Mouse (Mus musculus) embryonic facial prominence, embryonic 12.5 days (tissue): Measurements from ENCODE around the gene Fam114a1. TPM values are rescaled to one million over a fixed set of nuclear protein-coding genes. Genes with fewer than 3 reads are reported as not detected.

Experiments
- ATAC-seq: fragments of 200-750 bp; cut with Nextera tagmentation; 2 replicates; pipeline ENCODE4 v1.8.0; 2017; ENCODE audit not compliant: insufficient number of reproducible peaks, insufficient read depth, low FRiP score, low TSS enrichment
- H3K27ac ChIP-seq: fragments of 300-500 bp; sonication (generic); 2 replicates; pipeline ENCODE4 v1.5.1; 2016; ENCODE audit warnings: mild to moderate bottlenecking
- H3K27me3 ChIP-seq: fragments of 300-500 bp; sonication (generic); 2 replicates; pipeline ENCODE4 v1.6.1; 2016; ENCODE audit warnings: mild to moderate bottlenecking, moderate library complexity
- H3K36me3 ChIP-seq: fragments of 300-500 bp; sonication (generic); 2 replicates; pipeline ENCODE4 v1.6.1; 2016; ENCODE audit warnings: mild to moderate bottlenecking
- H3K4me1 ChIP-seq: fragments of 300-500 bp; sonication (generic); 2 replicates; pipeline ENCODE4 v1.6.1; 2016
- H3K4me2 ChIP-seq: fragments of 300-500 bp; sonication (generic); replicated peaks from 2 replicates; pipeline ENCODE4 v1.6.1; 2016; ENCODE audit warnings: mild to moderate bottlenecking, moderate library complexity
- H3K4me3 ChIP-seq: fragments of 300-500 bp; sonication (generic); 2 replicates; pipeline ENCODE4 v1.5.1; 2016; ENCODE audit warnings: mild to moderate bottlenecking
- H3K9ac ChIP-seq: fragments of 300-500 bp; sonication (generic); 2 replicates; pipeline ENCODE4 v1.6.1; 2016; ENCODE audit warnings: mild to moderate bottlenecking, moderate library complexity
- H3K9me3 ChIP-seq: fragments of 300-500 bp; sonication (generic); 2 replicates; pipeline ENCODE4 v1.6.1; 2016; ENCODE audit warnings: mild to moderate bottlenecking, moderate library complexity
- WGBS: fragments of 180-500 bp; shearing (Covaris S2); methylation state at CpG from one replicate; pipeline ENCODE4 v1.1.7; 2016; 5-methylcytosine and 5-hydroxymethylcytosine counted together
- polyA plus RNA-seq: library from polyadenylated mRNA; unstranded; fragments of >200 nt; fragmentation: Nextera tagmentation; extraction: Ambion mirVana; gene quantifications from 2 replicates; pipeline ENCODE4 v1.2.1, GENCODE M21; 2016

The Fam114a1 gene
- polyA plus RNA-seq, 1 experiment from 2014 or later: 32.8 TPM

DNA sequence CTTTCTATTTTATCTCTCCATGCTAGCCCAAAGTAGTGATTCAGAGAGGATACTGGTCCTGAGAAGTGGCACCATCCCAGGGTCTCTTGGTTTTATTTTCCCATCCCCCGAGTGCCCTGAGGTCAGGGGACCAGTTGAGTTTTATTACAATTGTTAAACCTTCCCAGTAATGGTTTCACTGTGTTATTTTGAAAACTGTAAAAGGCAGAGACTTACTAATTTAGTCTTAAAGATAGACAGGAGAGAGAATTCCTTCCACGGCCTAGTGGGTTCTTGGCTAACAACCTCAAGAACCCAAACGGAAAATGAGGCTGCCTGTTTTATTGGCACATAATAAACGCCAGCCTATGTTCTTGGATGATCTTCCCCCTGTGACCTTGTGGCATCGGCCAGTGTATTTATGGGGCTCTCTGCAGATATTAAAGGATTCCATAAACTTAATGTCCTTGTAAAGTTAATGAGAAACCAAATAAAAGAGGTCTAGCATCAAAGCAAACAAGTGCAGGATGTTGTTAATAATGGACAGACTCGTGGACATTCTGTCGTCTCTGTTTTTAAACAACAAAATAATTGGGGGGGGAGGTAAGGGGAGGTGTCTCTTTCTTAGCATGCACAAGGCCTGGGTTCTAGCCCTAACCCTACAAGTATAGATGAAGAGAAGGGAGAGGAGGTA lies 42.2 kb downstream of the Fam114a1 start:
- Histone ChIP-seq H3K27me3 (no peaks in the 10 kb centered on the region), H3K4me3 (no peak overlapping the region), H3K4me2 (no peak overlapping the region), H3K4me1 (no peaks in the 10 kb centered on the region), H3K27ac (no peak overlapping the region), H3K9ac (no peak overlapping the region), H3K36me3 (peaks cover 17% of the 10 kb centered on the region), H3K9me3 (no peaks in the 10 kb centered on the region)
- WGBS: 78% methylated on average over 7 of the region's 7 CpGs
- ATAC-seq: no peak

DNA sequence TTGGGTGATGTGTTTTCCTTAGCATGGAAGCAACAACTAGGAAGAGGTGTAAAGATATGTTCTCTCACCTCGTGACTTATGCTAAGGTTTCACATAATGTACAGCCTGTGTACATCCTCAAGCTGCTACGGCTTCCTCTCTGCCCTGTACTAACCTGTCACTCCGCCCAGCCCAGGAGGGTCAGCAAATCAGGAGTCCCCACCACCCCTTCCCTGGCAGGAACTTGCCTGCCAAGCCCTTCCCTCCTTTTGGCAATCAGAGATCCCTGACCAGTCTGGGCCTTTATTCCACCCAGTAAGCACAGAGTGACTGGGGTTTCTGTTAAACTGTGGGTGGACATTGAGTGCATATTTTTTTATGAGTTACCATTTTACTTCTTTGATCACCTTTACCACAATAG lies 45.6 kb downstream of the Fam114a1 start:
- H3K36me3 ChIP-seq: peaks cover 4% of the 10 kb centered on the region
- WGBS: 91% methylated on average over 3 of the region's 3 CpGs

DNA sequence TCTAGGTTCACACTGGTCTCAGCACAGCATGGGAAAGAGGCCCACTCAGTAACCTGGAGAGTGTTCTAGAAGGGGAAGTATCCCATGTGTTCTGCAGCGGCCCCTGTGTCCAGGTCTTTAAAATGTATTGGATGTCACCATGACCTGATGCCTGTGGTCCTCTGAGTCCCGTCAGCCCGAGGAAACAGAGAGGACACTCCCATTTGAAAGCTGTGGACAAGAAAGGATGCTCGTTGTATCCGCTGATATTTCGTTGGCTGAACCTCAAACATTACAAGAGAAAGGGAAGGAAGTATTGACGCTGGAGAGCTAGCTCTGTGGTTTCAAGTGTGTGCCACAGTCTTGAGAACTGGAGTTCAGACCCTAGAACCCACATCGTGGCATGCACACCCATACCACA lies 49.2 kb downstream of the Fam114a1 start:
- H3K4me2 ChIP-seq: no peak overlapping the region
- peaks cover 8% of the 10 kb centered on the region for H3K36me3 ChIP-seq
- ATAC-seq: no peak
- WGBS: 80% methylated on average over 8 of the region's 8 CpGs
- H3K27ac ChIP-seq: no peak overlapping the region
- H3K27me3 ChIP-seq: no peaks in the 10 kb centered on the region
- H3K9me3 ChIP-seq: no peaks in the 10 kb centered on the region
- no peak overlapping the region for H3K4me3 ChIP-seq
- H3K4me1 ChIP-seq: no peaks in the 10 kb centered on the region
- no peak overlapping the region for H3K9ac ChIP-seq

More for the DNA sequence above, 45.6 kb downstream of the Fam114a1 start:
- Histone ChIP-seq H3K4me2 (no peak overlapping the region), H3K4me1 (no peaks in the 10 kb centered on the region), H3K27ac (no peak overlapping the region), H3K27me3 (no peaks in the 10 kb centered on the region), H3K9me3 (no peaks in the 10 kb centered on the region), H3K4me3 (no peak overlapping the region), H3K9ac (no peak overlapping the region)
- ATAC-seq: no peak

DNA sequence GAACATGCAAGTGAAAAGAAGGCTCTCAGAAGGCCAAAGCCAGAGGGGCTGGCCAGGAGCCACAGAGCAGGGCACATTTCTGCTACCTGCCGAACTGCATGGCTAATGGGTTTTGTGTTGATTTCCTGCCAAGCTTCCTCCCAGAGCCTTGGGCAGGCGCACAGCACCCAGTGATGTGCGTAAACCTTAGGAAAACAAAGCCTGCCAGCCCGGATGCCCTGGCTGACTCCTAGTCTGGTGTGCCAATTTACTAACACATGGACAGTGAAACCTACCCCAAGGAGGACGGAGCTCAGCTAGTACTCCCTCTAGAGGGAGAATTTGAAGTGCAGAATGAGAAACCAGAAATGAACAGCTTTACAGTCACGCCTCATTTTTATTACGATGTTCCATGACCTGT lies 50.0 kb downstream of the Fam114a1 start:
- WGBS: 62% methylated on average over 7 of the region's 7 CpGs
- Histone ChIP-seq H3K4me1 (no peaks in the 10 kb centered on the region), H3K9ac (no peak overlapping the region), H3K9me3 (no peaks in the 10 kb centered on the region), H3K4me3 (no peak overlapping the region), H3K36me3 (peaks cover 8% of the 10 kb centered on the region), H3K27ac (no peak overlapping the region), H3K4me2 (no peak overlapping the region), H3K27me3 (no peaks in the 10 kb centered on the region)
- ATAC-seq: no peak

DNA sequence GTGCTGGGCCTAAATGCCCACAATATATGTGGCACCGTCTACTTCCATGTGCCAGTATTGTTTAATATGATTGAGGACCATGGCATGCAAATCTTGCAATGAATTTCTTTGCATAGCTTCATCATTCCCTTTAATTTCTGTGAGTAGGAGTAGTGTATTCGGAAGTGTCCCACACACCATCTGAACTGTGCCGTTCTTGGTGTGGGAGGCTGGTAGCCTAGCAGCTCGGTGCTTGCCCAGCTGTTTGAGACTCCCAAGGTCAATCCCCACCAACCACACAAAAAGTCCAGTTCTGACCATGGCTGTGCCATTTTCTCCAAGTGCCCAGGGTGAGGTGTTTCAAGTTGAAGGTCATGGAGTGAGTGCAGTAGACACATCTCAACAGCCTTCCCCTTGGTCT lies 52.1 kb downstream of the Fam114a1 start:
- Histone ChIP-seq H3K9ac (no peak overlapping the region), H3K9me3 (no peaks in the 10 kb centered on the region), H3K4me3 (no peak overlapping the region), H3K4me1 (no peaks in the 10 kb centered on the region), H3K36me3 (peaks cover 8% of the 10 kb centered on the region), H3K27me3 (no peaks in the 10 kb centered on the region), H3K4me2 (no peak overlapping the region), H3K27ac (no peak overlapping the region)
- 91% methylated on average over 4 of the region's 4 CpGs for WGBS
- no peak for ATAC-seq

DNA sequence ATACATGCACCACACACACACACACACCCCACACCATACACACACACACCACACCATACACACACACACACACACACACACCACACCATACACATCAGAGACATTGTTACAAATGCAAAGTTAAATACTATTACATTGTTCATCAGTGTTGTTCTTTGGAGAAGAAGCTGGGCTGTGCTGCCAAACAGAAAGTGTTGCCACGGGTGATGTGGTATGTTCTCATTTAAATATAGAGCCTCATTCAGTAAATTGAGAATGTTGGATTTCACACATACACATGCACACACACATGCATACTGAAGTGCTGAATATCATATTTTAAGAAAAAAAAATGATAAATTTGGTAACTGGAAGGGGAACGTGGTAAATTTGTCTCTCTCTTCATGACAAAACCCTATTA lies 54.8 kb downstream of the Fam114a1 start:
- WGBS: 79% methylated on average over 2 of the region's 2 CpGs
- no peaks in the 10 kb centered on the region for H3K27me3 ChIP-seq
- no peak overlapping the region for H3K9ac ChIP-seq
- no peak overlapping the region for H3K4me3 ChIP-seq
- no peaks in the 10 kb centered on the region for H3K9me3 ChIP-seq
- H3K36me3 ChIP-seq: peaks cover 8% of the 10 kb centered on the region
- H3K27ac ChIP-seq: no peak overlapping the region
- peaks cover 4% of the 10 kb centered on the region; the same call in 1 of the 2 replicates for H3K4me1 ChIP-seq
- no peak for ATAC-seq
- no peak overlapping the region for H3K4me2 ChIP-seq

DNA sequence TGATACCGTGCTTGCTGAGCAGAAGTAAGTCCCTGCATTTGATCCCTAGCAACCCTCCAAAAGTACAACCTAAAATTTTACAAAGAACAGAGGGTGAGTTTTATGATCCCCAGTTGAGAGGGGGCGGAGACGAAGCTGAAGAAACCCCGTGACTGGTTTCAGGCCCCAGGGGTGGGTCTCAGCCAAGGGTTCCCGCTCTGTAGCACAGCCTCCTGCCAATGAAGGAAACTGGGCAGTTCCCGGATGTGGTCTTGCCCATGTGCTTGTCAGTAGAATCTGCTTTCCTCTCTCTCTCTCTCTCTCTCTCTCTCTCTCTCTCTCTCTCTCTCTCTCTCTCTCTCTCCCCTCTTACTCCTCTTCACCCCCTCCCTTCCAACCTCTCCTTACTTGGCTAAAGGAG lies 56.0 kb downstream of the Fam114a1 start:
- Histone ChIP-seq H3K36me3 (peaks cover 8% of the 10 kb centered on the region), H3K4me3 (no peak overlapping the region), H3K9me3 (no peaks in the 10 kb centered on the region), H3K9ac (no peak overlapping the region), H3K27ac (no peak overlapping the region), H3K4me2 (no peak overlapping the region), H3K27me3 (no peaks in the 10 kb centered on the region), H3K4me1 (peaks cover 4% of the 10 kb centered on the region; the same call in 1 of the 2 replicates)
- WGBS: 51% methylated on average over 6 of the region's 6 CpGs
- no peak for ATAC-seq

DNA sequence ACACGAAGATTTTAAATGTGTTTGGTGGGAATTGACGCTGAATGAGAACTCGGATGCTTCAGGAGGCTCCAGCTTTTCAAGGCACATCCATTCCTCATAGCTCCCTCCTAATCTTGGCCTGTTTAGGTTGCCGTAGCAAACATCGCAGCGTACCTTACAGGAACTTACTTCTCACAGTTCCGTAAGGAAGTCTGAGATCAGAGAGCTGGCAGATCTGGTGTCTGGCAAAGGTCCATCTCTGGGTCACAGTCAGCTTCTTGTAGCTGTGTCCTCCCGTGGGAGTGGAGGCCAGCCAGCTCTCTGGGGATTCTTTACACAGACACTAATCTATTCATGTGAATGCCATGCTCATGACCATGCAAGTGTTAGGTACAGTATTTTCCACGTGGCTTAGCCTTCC lies 56.9 kb downstream of the Fam114a1 start:
- Histone ChIP-seq H3K4me3 (no peak overlapping the region), H3K4me1 (peaks cover 4% of the 10 kb centered on the region; the same call in 1 of the 2 replicates), H3K9me3 (no peaks in the 10 kb centered on the region), H3K9ac (no peak overlapping the region), H3K4me2 (no peak overlapping the region), H3K27ac (no peak overlapping the region), H3K27me3 (no peaks in the 10 kb centered on the region), H3K36me3 (peaks cover 8% of the 10 kb centered on the region; the same call in 1 of the 2 replicates)
- 82% methylated on average over 9 of the region's 9 CpGs for WGBS
- no peak for ATAC-seq

DNA sequence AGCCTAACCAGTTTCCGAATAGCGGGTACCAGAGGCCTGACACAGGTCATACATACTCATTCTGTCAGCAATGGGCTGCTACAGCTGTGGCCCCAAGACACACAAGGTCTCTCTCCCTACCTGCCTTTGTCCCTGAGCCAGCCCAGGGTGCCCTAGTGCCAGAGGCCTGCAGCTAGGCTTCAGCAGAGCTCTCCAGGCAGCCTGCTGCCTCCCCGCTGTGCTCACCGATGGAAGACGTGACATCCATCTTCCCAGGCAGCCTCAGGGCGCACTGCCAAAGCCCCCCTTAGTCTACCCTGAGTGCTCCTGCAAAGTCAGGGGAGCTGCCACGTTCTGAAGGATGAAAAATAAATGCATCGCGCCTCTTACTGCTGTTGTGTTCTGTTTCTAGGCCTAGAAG lies 58.1 kb downstream of the Fam114a1 start:
- no peak for ATAC-seq
- H3K4me3 ChIP-seq: no peak overlapping the region
- no peak overlapping the region; the same call in 1 of the 2 replicates for H3K9ac ChIP-seq
- 43% methylated on average over 9 of the region's 9 CpGs for WGBS
- H3K27ac ChIP-seq: no peak overlapping the region
- H3K4me1 ChIP-seq: peaks cover 4% of the 10 kb centered on the region; the same call in 1 of the 2 replicates
- H3K9me3 ChIP-seq: no peaks in the 10 kb centered on the region
- H3K4me2 ChIP-seq: no peak overlapping the region
- H3K27me3 ChIP-seq: no peaks in the 10 kb centered on the region
- peaks cover 6% of the 10 kb centered on the region; the same call in 1 of the 2 replicates for H3K36me3 ChIP-seq

DNA sequence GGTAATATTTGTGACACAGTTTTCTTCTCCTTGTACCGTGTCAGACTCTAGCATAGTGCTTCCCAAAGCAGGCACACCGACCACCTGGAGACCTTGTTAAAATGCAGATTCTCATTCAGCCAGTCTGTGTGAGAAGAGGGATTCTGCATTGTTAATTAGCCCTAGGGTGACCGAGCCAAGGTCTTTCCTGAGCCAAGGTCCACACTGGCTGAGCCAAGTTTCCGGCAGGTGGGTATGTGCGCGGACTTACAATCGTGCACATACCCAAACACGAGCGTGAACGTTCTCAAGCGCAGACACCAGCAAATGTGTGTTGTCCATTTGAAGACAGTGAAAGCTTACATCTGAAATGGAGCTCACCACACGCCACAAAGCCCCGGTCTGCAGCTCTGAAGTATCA lies 66.7 kb downstream of the Fam114a1 start:
- H3K4me3 ChIP-seq: no peak overlapping the region
- H3K27me3 ChIP-seq: no peaks in the 10 kb centered on the region
- no peak overlapping the region for H3K4me2 ChIP-seq
- peaks cover 12% of the 10 kb centered on the region for H3K36me3 ChIP-seq
- 82% methylated on average over 13 of the region's 13 CpGs for WGBS
- H3K9ac ChIP-seq: no peak overlapping the region
- peaks cover 3% of the 10 kb centered on the region; the same call in 1 of the 2 replicates for H3K4me1 ChIP-seq
- no peak overlapping the region for H3K27ac ChIP-seq
- H3K9me3 ChIP-seq: no peaks in the 10 kb centered on the region
- ATAC-seq: no peak

DNA sequence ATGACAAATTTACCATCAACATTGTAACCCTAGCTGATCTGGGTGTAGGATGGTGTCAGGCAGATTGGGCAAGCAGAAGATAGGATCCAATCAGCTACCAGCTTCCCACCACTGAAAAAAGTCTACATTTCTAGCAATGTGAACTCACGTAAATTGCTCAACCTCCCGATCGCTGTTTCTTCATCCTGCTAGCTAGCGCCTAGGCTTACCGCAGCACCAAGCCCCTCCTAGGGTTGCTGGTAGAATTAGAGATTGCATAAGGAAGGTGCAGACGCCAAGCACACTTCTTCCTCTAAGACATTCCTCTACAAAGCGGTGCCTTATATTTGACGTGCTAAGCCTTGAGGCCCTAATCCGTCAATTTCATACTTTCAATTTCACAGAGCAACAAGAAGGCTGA lies 68.4 kb downstream of the Fam114a1 start:
- WGBS: 71% methylated on average over 9 of the region's 9 CpGs
- no peak overlapping the region for H3K4me3 ChIP-seq
- no peak overlapping the region for H3K27ac ChIP-seq

DNA sequence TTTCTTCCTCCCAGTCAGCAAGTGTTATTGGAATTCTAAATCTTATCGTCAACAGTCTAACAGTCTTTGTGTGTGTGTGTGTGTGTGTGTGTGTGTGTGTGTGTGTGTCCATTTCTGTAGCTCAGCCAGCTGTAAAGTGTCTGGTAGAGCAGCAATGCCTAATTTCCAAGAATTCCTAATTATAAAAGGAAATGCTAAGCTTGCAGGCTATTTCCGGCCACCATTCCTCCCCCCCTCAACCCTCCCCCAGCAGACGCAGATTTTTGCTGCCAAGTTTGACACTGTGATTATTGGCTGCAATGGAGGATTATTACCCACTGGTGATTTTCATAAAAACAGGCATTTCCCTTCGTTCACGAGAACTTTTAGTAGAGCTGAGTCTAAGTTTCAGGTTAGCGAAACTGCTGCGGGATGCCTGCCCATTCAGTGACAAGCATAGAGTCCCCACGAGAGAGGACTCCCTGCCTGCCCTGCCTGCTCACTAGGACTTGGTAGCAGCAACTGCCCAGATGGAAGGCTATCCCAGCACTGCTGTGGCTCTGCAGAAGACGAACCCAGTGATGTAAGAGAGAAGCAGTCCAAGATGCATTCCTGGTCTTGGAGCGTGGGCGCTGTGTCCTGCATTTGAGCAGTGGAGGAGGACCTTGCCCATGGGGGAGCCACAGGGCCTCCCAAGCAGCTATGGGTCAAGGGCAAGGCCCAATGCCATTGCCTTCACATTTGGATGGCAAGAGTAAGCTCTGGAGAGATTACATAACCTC lies 69.1 kb downstream of the Fam114a1 start:
- Histone ChIP-seq H3K36me3 (peaks cover 6% of the 10 kb centered on the region; the same call in 1 of the 2 replicates), H3K9me3 (no peaks in the 10 kb centered on the region), H3K4me3 (no peak overlapping the region), H3K27ac (no peak overlapping the region), H3K27me3 (no peaks in the 10 kb centered on the region), H3K4me2 (no peak overlapping the region), H3K9ac (no peak overlapping the region), H3K4me1 (peaks cover 3% of the 10 kb centered on the region; the same call in 1 of the 2 replicates)
- WGBS: 67% methylated on average over 11 of the region's 11 CpGs
- no peak for ATAC-seq

More for the DNA sequence above, 68.4 kb downstream of the Fam114a1 start:
- ATAC-seq: no peak
- Histone ChIP-seq H3K4me2 (no peak overlapping the region), H3K9me3 (no peaks in the 10 kb centered on the region), H3K36me3 (peaks cover 8% of the 10 kb centered on the region; the same call in 1 of the 2 replicates), H3K27me3 (no peaks in the 10 kb centered on the region), H3K9ac (no peak overlapping the region), H3K4me1 (peaks cover 3% of the 10 kb centered on the region; the same call in 1 of the 2 replicates)
